Mouse (Mus musculus): Measurements from ENCODE around the gene Vgll2. TPM values are rescaled to one million over a fixed set of nuclear protein-coding genes. Genes with fewer than 3 reads are reported as not detected.

Gene Vgll2
- polyA plus RNA-seq (2012; rRNA removed) = 0.05 and 0.97 TPM in 2 replicates

GRCm38 (mm10) chr10:52022413-52023212 is at the start of gene Vgll2:
Gene Vgll2, plus strand, starts transcription at chr10:52022502.

Other genes starting within 250 kb of the Vgll2 start
- gene Ros1, start 172.7 kb downstream of the Vgll2 start, polyA plus RNA-seq (2012; rRNA removed) = 0.01 and 0.03 TPM in 2 replicates
- 1.8 and 2.1 TPM in 2 replicates for gene Dcbld1, start 211.1 kb downstream of the Vgll2 start, polyA plus RNA-seq (2012; rRNA removed)